Mouse (Mus musculus): ENCODE data around the gene Hspb2. TPM values are rescaled to one million over a fixed set of nuclear protein-coding genes. Genes with fewer than 3 reads are reported as not detected.
A peak's percentile ranks its signal among the peaks of the same experiment; 100 is the strongest.

The Hspb2 gene
- total RNA-seq, 2 experiments from 2014 or later: not detected

GRCm38 (mm10) chr9:50752784-50753615 is 846 bp upstream of the Hspb2 start:
- no peak for ATAC-seq (replicated peaks; ENCODE audit: low FRiP score, low TSS enrichment, poor library complexity, severe bottlenecking)

GRCm38 (mm10) chr9:50751323-50751722 is 831 bp downstream of the Hspb2 start, which contains the start of gene Cryab:
Gene Cryab (plus strand): TSS chr9:50751325.
- ATAC-seq (replicated peaks; ENCODE audit: low FRiP score, low TSS enrichment, poor library complexity, severe bottlenecking): no peak

GRCm38 (mm10) chr9:50750706-50751105 is 1.4 kb downstream of the Hspb2 start:
- no peak for ATAC-seq (replicated peaks; ENCODE audit: low FRiP score, low TSS enrichment, poor library complexity, severe bottlenecking)

GRCm38 (mm10) chr9:50746214-50746677 is 5.9 kb downstream of the Hspb2 start, which contains the start of gene 2310030G06Rik:
Gene 2310030G06Rik (minus strand): TSS chr9:50746536.
- ATAC-seq (replicated peaks; ENCODE audit: low FRiP score, low TSS enrichment, poor library complexity, severe bottlenecking): no peak

- no peak for ATAC-seq (replicated peaks; ENCODE audit: low FRiP score, low TSS enrichment, poor library complexity, severe bottlenecking)
Observed at GRCm38 (mm10) chr9:50745806-50746205, 6.3 kb downstream of the Hspb2 start.

GRCm38 (mm10) chr9:50742744-50743143 is 9.4 kb downstream of the Hspb2 start:
- ATAC-seq (replicated peaks; ENCODE audit: low FRiP score, low TSS enrichment, poor library complexity, severe bottlenecking): no peak

GRCm38 (mm10) chr9:50742261-50742660 is 9.9 kb downstream of the Hspb2 start:
- ATAC-seq (replicated peaks; ENCODE audit: low FRiP score, low TSS enrichment, poor library complexity, severe bottlenecking): no peak

GRCm38 (mm10) chr9:50740867-50741784 is 11.0 kb downstream of the Hspb2 start:
- ATAC-seq (replicated peaks; ENCODE audit: low FRiP score, low TSS enrichment, poor library complexity, severe bottlenecking): no peak

- peak; percentile 99 for ATAC-seq (replicated peaks; ENCODE audit: low FRiP score, low TSS enrichment, poor library complexity, severe bottlenecking)
Observed at GRCm38 (mm10) chr9:50738914-50739870, 13.0 kb downstream of the Hspb2 start, which contains the start of gene Dixdc1. Gene Dixdc1 (minus strand): TSS chr9:50739517.

GRCm38 (mm10) chr9:50734989-50735388 is 17.2 kb downstream of the Hspb2 start:
- no peak for ATAC-seq (replicated peaks; ENCODE audit: low FRiP score, low TSS enrichment, poor library complexity, severe bottlenecking)

- no peak for ATAC-seq (replicated peaks; ENCODE audit: low FRiP score, low TSS enrichment, poor library complexity, severe bottlenecking)
Observed at GRCm38 (mm10) chr9:50732560-50732959, 19.6 kb downstream of the Hspb2 start.

GRCm38 (mm10) chr9:50729600-50729999 is 22.6 kb downstream of the Hspb2 start:
- ATAC-seq (replicated peaks; ENCODE audit: low FRiP score, low TSS enrichment, poor library complexity, severe bottlenecking): no peak

- no peak; the same call in 1 of the 2 replicates for ATAC-seq (replicated peaks; ENCODE audit: low FRiP score, low TSS enrichment, poor library complexity, severe bottlenecking)
Observed at GRCm38 (mm10) chr9:50727925-50728651, 24.1 kb downstream of the Hspb2 start.

GRCm38 (mm10) chr9:50727171-50727924 is 24.8 kb downstream of the Hspb2 start:
- no peak for ATAC-seq (replicated peaks; ENCODE audit: low FRiP score, low TSS enrichment, poor library complexity, severe bottlenecking)

- ATAC-seq (replicated peaks; ENCODE audit: low FRiP score, low TSS enrichment, poor library complexity, severe bottlenecking): no peak
Observed at GRCm38 (mm10) chr9:50725921-50726590, 26.1 kb downstream of the Hspb2 start.

- no peak for ATAC-seq (replicated peaks; ENCODE audit: low FRiP score, low TSS enrichment, poor library complexity, severe bottlenecking)
Observed at GRCm38 (mm10) chr9:50724661-50725330, 27.4 kb downstream of the Hspb2 start.
